Mouse (Mus musculus) hematopoietic multipotent progenitor cell, adult 10-12 weeks (in vitro differentiated cells): ENCODE data around the gene Gm3755. TPM values are rescaled to one million over a fixed set of nuclear protein-coding genes. Genes with fewer than 3 reads are reported as not detected.

Source experiments
- polyA plus RNA-seq: library from polyadenylated mRNA; stranded (reverse); fragments of >175 nt; gene quantifications from 2 replicates; pipeline ENCODE4 v1.2.3, GENCODE M21; 2012; ENCODE audit warnings: low replicate concordance

Gm3755 gene
- polyA plus RNA-seq: not detected in 2 replicates

GRCm38 (mm10) chr14:7450817-7451216 lies at the start of gene Gm3755:
Gm3755 (minus strand) TSS chr14:7450917.

DNA sequence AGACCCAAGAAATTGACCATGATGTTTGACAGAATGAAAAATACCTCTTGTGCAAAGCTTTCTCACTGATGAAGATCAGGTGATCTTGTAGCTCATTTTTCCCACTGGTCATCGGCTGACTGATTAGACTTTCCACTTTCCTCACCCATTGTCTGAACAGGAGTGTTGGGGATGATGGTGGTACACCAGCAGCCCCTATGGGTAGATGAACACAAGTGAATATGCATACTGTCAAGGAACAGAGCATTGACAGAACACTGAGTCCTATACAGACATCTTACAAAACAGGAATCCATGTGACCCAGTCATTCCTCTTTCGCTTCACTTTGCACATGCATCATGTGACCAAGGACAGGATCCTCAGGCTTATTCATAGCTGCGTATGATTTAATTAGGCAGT lies 32.9 kb upstream of the Gm3755 start, which contains the start of gene Gm3752:
Gm3752 (minus strand) TSS at position 101 of the 400 bp plus-strand sequence.

Other genes starting within 250 kb of the Gm3755 start
- gene Gm3727, start 186.2 kb downstream of the Gm3755 start, polyA plus RNA-seq: not detected in 2 replicates
- 0.13 TPM in 1 of 2 replicates, not detected in the other for gene Gm3739, start 135.9 kb downstream of the Gm3755 start, polyA plus RNA-seq
- not detected in 2 replicates for gene Gm5797, start 118.5 kb downstream of the Gm3755 start, polyA plus RNA-seq
- gene Gm8374, start 85.8 kb downstream of the Gm3755 start, polyA plus RNA-seq: not detected in 2 replicates
- not detected in 2 replicates for gene Gm3752, start 32.8 kb upstream of the Gm3755 start, polyA plus RNA-seq
- gene Gm3558, start 117.6 kb upstream of the Gm3755 start, polyA plus RNA-seq: not detected in 2 replicates
- gene Gm10338, start 144.7 kb upstream of the Gm3755 start, polyA plus RNA-seq: not detected in 2 replicates
- gene Gm10128, start 193.1 kb upstream of the Gm3755 start, polyA plus RNA-seq: not detected in 2 replicates